Mouse (Mus musculus): ENCODE data around the gene Aak1.

Aak1 gene

DNA sequence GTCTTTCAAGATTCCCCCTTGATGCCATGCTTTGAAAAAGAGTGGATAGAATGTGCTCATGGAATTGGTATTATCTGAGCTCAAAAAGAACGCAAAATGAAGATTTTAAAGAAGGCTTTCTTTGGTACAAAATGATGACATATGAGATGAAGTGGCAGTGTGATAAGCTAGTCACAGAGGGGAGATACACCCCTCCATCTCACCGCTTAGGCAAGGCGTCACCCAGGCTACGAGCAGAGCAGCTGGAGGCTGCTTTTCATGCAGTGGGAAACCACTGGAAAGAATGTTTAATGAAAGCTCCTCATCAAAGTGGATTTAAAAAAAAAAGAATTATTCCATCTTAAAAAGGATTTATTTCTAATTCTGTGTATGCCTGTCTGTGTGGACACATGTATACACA lies 37.5 kb downstream of the Aak1 start:
- WGBS: 62% methylated on average over 4 of the region's 4 CpGs

DNA sequence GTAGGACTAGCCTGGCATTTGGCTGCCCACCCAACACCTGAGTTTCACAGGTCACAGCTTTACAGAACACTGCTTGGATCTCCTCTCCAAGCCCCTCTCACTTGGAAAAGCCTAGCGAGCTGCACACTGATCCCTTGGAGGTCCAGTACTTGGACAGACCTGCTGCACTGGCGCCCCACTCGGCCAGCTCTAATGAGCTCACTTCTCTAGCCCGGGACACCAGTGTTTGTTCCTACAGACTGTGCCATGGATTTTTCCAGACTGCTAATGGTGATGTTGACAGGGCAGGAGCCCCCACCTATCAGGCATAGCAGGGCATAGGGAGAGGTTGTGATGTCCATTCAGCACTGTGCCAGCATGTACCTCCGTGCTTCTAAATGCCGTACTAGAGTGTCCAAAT lies 48.2 kb downstream of the Aak1 start:
- 80% methylated on average over 6 of the region's 6 CpGs for WGBS

DNA sequence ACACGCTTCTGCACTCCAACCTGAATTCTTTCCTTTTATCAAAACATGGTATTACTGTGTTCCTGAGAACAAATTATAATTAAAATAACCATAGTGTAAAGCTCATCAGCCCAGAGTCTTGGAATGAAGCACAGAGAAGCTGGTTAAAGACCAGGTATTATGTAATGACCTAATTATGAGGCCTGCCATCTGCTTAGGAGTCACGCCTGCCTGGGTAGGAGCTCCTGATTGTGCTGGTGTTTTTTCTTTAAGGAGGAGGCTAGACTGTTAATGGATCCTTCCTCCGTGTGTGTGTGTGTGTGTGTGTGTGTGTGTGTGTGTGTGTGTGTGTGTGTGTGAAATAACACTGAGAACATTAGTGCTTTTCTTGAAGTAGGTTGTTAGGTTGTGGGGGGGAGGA lies 49.7 kb downstream of the Aak1 start:
- WGBS: 44% methylated on average over 3 of the region's 3 CpGs

DNA sequence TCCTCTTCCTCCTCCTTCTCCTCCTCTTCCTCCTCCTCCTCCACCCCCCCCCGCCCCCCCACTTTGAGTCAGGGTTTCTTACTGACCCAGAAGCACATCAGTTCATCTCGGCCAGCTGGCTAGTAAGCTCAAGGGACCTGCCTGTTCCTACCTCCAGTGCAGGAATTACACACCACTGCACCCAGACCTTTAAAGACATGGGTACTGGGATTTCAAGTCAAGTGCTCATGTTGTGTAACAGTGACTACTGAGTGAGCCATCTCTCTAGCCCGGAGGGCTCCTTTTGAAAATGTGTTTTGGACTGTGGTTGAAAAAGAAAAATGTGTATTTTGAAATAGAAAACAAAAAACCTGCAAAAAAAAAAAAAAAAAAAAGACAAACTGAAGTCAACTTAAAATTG lies 50.6 kb downstream of the Aak1 start:
- 78% methylated on average over 3 of the region's 3 CpGs for WGBS

DNA sequence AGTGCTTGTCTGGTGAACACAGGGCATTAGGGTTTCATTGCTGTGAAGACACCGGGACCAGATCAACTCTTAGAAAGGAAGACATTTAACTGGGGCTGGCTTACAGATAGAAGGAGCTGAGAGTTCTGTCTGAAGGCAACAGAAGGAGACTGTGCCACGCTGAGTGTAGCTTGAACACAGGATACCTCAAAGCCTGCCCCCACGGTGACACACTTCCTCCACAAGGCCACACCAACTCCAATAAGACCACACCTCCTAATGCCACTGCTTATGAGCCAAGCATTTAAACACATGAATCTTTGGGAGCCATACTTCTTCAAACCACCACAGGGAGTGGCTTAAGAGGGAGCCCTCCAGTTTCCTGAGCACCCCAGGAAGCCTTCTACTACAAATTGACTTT lies 51.2 kb downstream of the Aak1 start:
- WGBS: 86% methylated on average over 3 of the region's 3 CpGs

DNA sequence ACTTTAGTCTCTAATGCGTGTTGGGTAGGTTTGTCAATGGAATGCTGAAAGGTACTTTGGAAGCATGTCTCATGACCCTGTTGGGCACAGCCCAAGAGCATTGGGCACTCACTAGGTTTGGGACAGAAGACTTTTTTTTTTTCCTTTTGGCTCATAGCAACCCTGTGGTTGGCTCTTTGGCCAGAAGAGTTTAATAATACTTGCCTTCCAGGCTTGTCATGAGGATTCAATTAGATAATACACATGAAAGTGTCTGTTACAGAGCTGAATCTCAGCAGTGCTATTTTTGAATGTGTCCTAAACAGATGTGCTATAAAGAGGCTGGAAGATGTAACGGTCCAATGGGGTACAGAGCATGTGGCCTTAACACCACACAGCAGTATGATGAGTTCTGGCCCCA lies 56.2 kb downstream of the Aak1 start:
- WGBS: 67% methylated on average over 2 of the region's 2 CpGs

DNA sequence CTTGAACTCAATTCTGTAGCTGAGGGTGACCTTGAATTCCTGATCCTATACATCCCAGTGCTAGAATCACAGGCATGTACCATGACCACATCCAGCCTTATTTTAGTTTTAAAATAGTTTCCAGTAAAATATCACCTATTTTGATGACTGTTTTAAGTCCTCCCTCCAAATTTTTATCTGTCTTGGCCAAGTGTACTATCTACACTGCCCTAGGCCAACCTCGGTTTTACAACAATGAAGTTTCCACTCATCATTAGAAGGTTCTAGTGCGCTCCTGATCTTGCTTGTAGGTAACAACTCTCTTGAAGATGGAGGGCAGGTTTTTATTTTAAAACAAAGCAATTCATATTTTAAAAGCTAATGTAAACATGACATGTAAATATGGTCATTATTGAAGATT lies 57.9 kb downstream of the Aak1 start:
- WGBS: 94% methylated on average over 2 of the region's 2 CpGs

DNA sequence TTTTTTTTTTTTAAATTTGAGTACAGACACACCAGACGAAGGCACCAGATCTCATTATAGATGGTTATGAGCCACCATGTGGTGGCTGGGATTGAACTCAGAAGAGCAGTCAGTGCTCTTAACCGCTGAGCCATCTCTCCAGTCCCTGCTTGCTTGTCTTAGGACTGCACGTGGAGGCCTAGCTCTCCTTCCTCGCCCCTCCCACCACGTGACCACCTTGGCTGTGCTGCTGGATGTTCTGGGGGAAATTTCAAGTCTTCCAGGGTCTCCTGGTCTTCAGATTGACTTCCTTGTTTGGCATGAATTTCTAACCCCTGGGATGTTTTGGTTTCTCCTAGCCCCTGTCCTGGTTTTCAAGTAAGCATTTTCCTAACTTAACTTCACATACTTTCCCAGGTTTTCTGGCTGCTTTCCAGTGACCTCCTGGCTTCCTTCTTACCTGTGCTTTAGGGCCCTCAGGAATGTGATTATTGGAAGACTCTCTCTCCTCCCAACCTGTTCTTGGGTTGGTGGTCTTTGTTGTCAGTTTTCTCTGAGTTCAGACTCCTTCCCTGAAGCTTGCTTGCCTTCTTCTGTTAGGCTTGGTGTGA lies 59.3 kb downstream of the Aak1 start:
- 64% methylated on average over 5 of the region's 5 CpGs for WGBS

DNA sequence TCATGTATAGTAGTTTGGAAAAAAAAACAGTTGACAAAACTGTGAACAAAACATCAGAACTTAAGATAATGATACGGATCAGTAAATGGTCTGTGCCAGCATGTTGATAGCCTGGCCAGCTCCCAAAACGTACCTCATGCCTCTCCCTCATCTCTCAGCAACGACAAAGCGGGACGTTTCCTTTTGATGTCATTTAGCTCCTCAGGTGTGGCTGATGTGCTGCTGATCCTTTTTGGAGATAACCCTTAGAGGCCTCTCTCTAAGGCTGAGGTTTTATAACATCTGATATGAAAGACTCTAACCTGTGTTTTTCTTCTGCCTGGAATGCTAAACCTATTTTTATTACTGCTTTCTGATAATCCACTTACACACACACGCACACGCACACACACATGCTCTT lies 60.6 kb downstream of the Aak1 start:
- WGBS: 67% methylated on average over 7 of the region's 7 CpGs

DNA sequence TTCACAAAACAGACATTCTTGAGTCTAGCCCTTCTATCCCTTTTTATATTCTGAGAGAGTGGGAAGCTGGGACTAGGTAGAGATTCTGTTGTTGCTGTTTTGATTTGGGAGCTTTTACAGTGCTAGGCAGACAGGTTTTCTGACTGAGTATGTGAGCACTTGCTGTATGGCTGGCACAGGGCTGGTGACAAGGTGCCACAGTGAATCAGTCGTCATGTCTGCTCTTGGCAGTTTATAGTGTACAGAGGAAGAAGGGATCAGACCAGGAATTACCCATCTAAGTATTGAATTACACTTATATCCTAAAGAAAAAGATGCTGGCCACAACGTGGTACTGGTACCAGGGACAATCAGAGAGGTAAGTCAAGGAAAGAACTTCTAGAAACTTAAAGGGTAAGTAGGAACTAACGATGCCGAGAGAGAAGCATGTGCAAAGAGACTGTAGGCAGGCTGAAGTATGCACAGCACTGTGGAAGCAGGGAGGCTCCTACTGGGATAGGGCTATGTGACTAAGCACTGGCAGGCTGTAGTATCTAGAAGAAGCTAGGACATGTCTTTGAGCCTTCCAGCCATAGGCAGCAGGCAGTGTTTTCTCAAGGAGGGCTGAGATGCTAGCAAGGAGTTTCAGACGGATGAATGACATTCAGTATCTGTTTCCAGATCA lies 67.0 kb downstream of the Aak1 start:
- WGBS: 40% methylated on average over 5 of the region's 5 CpGs

DNA sequence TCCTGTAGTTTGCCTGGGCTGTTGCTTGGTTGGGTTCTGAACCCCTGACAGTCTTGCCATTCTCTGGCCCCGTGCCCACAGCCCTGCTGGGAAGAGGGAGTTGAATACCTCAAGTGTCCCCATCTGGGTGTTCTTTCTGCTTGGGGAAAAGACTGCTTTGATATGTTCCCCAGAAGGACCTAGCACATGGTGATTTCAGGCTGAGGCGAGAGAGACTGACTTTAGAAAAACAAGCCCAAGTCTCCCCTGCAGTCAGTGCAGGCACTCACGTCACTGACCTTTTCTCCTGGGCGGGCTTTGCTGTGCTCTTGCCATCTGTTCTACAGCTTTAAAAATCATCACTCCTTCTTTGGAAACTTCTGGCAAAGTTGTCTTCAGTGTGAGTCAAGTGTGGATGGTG lies 67.9 kb downstream of the Aak1 start:
- 48% methylated on average over 4 of the region's 4 CpGs for WGBS

DNA sequence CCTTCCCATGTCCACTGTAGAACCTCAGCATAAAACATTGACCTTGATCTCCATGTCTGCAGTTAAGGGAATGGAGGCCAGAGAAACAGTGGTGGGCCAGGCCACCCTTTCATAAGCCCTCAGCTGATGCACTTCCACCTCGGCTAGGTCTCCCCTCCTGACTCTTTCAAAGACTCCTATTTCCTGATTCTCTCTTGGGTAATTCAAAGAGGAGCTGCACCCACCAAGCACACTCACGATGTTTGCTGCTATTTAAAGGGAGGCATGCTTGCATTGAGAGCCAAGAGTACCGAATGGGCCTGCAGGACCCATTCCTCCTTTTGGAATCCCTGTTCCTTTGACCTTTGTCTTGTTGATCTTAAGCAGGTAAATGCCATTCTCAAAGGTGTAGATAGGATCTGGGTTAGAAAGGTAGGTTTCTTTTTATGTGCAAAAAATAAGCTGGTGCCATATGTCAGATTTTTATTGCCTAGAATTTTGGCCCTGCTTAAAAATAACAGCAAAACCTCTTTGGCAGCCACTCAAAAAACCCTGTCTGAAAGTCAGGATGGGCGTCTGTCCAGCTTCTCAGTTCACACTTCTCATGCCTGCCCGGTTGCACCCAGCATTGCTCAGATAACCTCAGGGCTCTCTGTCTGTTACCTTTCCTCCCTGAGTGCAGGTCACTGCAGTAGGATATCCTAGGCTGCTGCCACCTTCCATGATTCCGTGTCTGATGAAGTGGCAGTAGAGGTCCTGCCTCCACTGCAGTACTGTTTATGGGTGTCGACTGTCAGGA lies 68.9 kb downstream of the Aak1 start:
- WGBS: 21% methylated on average over 7 of the region's 7 CpGs

DNA sequence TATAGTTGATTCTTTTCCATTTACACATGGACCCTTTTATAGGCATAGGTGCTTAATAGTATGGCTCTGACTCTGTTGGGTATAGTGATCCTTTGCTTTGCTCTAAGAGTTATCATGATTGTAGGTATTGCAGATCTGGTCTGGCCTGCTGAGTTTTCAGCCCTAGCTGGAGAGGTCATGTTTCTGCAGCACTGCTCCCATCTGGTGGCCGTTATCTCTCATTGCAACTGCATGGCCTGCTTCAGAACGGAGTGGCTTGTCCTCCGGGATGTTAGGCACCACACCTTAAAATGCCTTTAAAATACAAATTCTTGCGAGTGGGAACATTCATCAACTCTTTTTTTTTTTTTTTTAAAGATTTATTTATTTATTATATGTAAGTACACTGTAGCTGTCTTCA lies 72.6 kb downstream of the Aak1 start:
- 12% methylated on average over 4 of the region's 4 CpGs for WGBS

DNA sequence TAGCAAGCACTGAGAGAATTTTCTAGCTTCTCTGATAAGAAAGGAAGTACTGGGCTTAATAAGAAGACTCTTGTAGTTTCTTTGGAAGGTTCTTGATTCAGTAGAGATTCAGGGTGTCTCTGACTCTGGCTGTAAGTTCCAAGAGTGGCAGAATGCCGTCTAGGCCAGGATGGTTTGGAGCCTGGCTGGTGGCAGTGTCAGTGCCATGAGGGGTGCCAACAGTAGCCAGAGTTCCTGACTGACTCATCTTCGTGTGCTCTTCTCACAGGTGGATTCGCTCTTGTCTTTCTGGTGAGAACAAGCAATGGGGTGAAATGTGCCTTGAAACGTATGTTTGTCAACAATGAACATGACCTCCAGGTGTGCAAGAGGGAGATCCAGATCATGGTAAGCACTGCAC lies 75.4 kb downstream of the Aak1 start:
- WGBS: 81% methylated on average over 4 of the region's 4 CpGs

DNA sequence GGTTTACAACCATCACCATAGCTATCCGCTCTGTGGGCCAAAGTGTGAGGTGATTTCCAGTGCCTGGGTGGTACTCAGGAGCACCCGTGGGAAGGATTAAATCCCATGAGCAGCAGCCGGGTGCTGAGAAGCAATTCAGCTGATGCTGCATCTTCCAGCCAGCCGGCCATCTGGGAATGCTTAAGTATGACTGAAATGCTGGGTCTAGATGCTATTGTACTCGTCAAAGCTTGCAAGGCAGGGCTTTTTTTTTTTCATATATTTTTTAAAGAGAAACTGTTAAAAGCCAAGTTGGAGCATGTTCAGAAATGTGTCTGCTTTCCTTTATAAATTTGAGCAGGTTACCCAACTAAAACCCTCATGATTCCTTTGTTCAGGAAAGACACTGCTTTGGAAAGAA lies 85.2 kb downstream of the Aak1 start:
- 35% methylated on average over 5 of the region's 5 CpGs for WGBS

DNA sequence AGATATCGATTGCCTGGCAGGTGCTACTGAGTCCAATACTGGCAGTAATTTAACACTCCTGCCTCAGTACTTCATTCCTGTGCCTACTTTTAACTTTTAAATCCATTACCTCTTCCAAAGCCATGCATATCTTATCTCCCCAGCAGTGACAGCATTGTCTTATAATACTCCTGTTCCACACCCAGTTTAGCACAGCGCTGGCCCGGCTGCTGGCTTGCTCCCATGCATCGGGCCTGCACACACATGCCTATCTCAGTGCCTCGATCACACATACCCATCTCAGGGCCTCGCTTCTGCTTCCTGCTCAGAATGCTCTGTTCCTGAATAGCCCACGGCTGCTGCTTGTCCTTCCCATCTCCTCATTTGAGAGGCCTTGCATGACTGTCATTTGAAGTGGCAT lies 90.5 kb downstream of the Aak1 start:
- 84% methylated on average over 7 of the region's 7 CpGs for WGBS

DNA sequence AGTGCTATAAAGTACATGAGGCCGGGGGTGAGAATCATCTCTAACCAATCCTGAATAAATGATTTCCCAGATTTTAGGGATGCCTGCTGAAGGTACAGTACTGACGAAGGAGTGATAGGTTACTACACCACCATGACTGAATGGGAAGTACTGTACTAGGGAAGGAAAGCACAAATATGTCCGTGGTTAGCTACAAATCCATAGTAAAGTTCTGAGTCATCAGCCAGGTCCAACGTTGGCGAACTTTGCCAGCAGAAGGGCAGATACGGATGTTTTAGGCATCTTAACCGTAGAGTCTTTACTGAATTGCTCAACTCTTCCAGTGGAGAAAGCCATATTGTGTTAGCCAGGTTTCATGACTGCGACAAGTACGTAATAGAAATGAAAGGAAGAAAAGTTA lies 91.6 kb downstream of the Aak1 start:
- 93% methylated on average over 9 of the region's 9 CpGs for WGBS

DNA sequence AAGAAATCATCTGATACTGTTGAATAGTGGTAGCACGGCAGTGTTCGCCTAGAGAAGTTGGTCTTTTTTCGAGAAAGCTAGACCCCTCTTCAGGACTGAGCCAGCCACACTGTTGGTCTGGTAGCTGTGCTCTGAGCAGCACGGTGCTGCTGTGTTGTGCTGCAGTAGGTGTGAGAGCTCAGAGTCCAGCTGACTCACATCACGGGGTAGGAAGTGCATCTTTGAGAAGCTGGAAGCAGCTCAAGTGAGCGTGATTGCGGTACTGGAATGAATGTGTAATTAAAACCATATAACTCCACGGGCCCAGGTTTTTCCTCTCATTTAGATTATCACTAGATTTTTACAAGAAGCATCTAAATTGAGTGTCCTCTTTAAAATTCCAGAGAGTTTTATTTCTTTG lies 97.8 kb downstream of the Aak1 start:
- WGBS: 47% methylated on average over 8 of the region's 8 CpGs

DNA sequence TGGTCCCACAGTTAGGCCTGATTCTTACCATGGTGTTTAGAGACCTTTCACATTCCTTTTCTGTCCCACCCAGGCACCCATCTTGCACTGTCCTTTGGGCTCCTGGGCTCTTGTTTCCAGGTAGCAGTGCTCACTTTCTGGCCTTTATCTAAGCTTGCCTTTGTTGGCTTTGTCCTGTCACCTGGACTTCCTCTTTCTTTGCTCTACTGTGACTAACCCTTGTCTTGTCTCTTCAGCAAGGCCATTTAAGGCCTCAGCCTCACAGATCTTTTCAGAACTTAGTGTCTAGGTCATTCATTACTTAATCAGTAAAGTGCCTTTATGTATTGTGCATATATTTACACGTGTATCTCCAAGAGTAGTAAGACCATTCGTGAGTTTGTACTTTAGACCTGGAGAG lies 99.4 kb downstream of the Aak1 start:
- 90% methylated on average over 2 of the region's 2 CpGs for WGBS

DNA sequence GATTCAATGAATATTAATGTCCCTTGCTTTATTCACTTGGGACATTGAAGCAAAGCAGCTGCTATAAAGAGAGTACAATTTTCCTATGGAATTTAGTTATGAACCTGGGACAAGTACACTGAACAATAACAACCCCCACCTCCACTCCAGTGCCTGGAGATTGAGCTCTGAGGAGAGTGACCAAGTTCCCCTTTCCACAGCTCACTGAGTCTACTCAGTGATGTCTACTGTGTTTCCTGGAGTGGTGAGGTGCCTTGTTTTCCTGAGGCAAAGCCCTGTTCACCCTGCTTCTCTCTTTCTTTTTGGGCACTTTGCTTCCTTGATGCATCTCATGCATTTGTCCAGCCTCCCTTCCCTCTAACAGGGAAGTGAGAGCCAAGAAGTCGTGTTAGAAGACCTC lies 100.8 kb downstream of the Aak1 start:
- 69% methylated on average over 1 of the region's 1 CpGs for whole genome bisulfite sequencing

DNA sequence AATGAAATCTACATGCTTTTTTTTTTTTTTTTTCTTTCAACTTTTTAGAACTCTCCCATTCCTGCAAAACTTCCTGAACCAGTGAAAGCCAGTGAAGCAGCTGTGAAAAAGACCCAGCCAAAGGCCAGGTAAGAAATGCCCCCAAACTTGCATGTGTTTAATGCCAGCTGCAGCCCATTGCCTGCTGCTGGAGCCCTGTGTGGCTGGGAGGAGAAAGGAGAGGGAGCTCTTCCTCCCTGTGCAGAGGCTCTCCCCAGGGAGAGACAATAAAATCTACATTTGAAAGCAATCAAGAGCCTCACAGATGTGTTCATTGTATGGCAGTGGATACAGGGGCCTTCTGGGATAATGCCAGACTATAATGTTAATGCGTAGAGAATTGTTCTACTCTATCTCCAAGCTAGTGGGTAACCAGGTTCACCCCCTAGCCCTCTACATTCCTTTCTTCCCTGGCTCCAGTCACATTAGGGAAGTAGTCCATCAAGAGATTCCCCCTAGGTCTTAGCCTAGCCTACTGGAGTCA lies 101.5 kb downstream of the Aak1 start:
- WGBS: 88% methylated on average over 1 of the region's 1 CpGs

DNA sequence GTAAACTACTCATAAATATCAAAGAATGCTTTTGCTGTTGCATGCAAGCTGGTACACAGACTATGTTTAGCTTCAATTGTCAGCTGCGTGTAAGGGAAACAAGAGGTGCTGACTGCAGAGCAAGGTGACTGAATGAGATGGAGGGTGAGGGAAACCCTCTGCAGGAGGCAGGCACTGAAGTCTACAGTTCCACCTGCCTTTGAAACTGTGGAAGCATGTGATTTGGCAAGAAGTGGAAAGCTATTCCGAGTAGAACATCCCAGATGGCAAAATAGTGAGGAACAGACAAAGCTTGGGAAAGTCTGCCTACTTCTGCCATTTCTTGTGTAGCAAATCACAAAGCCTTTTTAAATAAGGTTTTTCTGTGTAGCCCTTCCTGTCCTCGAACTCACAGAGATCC lies 106.4 kb downstream of the Aak1 start:
- 41% methylated on average over 3 of the region's 3 CpGs for WGBS

DNA sequence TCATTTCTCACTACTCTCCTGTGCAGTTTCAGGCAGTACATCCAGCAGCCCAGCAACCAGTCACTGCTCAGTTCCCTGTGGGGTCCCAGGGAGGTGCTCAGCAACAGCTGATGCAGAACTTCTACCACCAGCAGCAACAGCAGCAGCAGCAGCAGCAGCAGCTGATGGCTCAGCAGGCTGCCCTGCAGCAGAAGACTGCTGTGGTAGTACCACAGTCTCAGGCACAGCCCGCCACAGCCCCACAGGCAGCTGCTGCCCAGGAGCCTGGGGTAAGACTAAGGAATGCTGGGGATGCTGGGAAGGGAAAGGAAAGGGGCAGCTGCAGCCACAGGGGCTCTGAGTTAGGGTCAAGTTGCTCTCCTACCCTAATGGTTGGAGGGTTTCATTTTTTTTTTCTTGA lies 109.7 kb downstream of the Aak1 start:
- 95% methylated on average over 1 of the region's 1 CpGs for WGBS
